Mouse (Mus musculus): Measurements from ENCODE around the gene Man1b1. TPM values are rescaled to one million over a fixed set of nuclear protein-coding genes. Genes with fewer than 3 reads are reported as not detected.
A peak's percentile ranks its signal among the peaks of the same experiment; 100 is the strongest.

The Man1b1 gene
- polyA plus RNA-seq, 1 experiment from 2014 or later, result 43.5 TPM

DNA sequence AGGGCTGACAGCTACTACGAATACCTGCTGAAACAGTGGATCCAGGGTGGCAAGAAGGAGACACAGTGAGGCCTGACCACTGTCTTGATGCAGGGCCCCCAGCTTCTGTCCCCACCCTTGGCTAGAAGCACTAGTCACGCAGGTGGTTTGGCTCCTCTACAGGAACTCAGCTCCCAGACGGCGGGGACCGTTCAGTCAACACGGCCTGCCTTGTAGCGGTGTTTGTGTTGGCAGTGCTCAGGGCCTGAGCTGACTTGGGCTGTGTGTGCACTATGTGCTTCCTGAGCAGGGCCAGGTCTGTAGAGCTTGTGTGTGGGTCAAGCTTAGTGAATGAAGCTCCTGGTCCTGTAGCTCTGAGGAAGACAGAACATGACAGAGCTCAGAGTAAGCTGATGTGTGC is 16.0 kb downstream of the Man1b1 start:
- H3K27me3 ChIP-seq (replicated peaks), result no peaks in the 10 kb centered on the region
- H3K4me2 ChIP-seq, result no peak overlapping the region
- 92% methylated on average over 7 of the region's 7 CpGs for WGBS
- no peaks in the 10 kb centered on the region for H3K4me1 ChIP-seq
- no peak overlapping the region for H3K27ac ChIP-seq (replicated peaks)
- no peaks in the 10 kb centered on the region for H3K9me3 ChIP-seq (replicated peaks)
- ATAC-seq (ENCODE audit: low FRiP score), result no peak
- H3K9ac ChIP-seq (replicated peaks), result no peak overlapping the region
- H3K4me3 ChIP-seq (replicated peaks), result no peak overlapping the region
- H3K36me3 ChIP-seq, result peaks cover 95% of the 10 kb centered on the region

DNA sequence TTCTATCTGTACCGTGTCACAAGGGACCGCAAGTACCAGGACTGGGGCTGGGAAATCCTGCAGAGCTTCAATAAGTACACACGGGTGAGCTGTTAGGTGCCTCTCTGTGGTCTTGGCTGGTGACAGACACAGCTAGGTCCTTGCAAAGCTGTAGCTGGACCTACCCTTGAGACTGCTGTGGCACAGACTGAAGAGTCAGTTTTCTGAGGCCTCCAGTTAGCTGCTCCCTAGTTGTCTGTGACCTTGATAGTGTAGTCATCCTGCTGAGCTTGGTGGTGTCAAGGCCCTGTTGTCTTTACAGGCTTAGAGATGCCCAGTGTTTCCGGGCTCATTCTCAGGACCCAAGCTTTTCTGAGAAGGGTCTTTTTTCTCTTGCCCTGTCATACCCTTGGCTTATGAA is 17.4 kb downstream of the Man1b1 start:
- Histone ChIP-seq H3K36me3 (peaks cover 89% of the 10 kb centered on the region), H3K27me3 (replicated peaks) (no peaks in the 10 kb centered on the region), H3K27ac (replicated peaks) (no peak overlapping the region), H3K9me3 (replicated peaks) (no peaks in the 10 kb centered on the region), H3K4me1 (0 out of 2 replicates have a peak, but pooled peaks cover 2% of the 10 kb centered on the region), H3K4me3 (replicated peaks) (no peak overlapping the region), H3K4me2 (no peak overlapping the region), H3K9ac (replicated peaks) (no peak overlapping the region)
- ATAC-seq (ENCODE audit: low FRiP score), result no peak
- WGBS, result 98% methylated on average over 4 of the region's 4 CpGs

DNA sequence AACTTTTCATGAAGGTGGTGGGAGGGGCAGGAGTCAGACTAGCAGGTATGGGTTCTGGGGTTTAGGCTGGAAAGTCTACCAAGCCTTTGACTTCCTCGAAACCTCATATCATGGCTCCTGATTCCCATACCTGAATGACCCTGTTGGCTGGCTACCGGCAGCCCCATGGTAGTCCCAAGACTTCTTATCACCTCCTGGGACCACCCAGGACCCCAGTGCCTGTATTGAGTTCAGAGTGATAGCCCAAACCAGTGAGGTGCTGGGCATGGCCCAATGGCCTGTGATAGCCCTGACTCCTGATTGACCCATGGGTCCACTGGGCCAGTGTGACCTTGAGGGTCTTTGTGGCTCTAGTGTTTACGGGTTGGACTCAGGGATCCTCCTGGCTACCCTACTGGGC is 18.6 kb downstream of the Man1b1 start:
- no peak for ATAC-seq (ENCODE audit: low FRiP score)
- Histone ChIP-seq H3K27me3 (replicated peaks) (no peaks in the 10 kb centered on the region), H3K4me3 (replicated peaks) (no peak overlapping the region), H3K9me3 (replicated peaks) (no peaks in the 10 kb centered on the region), H3K4me2 (no peak overlapping the region), H3K9ac (replicated peaks) (no peak overlapping the region), H3K27ac (replicated peaks) (no peak overlapping the region), H3K4me1 (peaks cover 14% of the 10 kb centered on the region), H3K36me3 (peaks cover 77% of the 10 kb centered on the region)
- WGBS, result 97% methylated on average over 3 of the region's 3 CpGs

DNA sequence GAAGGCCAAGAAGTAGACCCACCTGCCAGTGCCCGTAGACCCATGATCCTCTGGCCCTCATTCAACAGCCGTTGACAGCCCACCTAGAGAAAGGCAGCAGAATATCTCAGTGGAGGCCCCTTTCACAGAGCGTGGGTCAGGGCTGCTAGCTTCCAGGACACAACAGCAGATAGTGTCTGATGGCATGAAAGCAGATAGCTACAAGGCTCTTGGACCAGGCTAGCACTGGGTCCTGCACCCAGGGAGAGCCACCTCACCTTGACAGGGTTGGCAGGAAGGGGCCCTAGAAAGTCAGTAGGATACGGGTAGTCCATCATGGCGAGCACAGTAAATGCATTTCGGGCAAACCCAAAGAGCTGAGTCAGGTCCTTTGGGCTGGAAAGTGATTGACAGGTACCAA is 22.1 kb downstream of the Man1b1 start:
- Histone ChIP-seq H3K27ac (replicated peaks) (no peak overlapping the region), H3K27me3 (replicated peaks) (no peaks in the 10 kb centered on the region), H3K4me1 (peaks cover 29% of the 10 kb centered on the region), H3K4me2 (no peak overlapping the region), H3K4me3 (replicated peaks) (no peak overlapping the region), H3K9ac (replicated peaks) (no peak overlapping the region), H3K36me3 (peaks cover 45% of the 10 kb centered on the region), H3K9me3 (replicated peaks) (no peaks in the 10 kb centered on the region)
- no peak for ATAC-seq (ENCODE audit: low FRiP score)
- 92% methylated on average over 6 of the region's 6 CpGs for WGBS

DNA sequence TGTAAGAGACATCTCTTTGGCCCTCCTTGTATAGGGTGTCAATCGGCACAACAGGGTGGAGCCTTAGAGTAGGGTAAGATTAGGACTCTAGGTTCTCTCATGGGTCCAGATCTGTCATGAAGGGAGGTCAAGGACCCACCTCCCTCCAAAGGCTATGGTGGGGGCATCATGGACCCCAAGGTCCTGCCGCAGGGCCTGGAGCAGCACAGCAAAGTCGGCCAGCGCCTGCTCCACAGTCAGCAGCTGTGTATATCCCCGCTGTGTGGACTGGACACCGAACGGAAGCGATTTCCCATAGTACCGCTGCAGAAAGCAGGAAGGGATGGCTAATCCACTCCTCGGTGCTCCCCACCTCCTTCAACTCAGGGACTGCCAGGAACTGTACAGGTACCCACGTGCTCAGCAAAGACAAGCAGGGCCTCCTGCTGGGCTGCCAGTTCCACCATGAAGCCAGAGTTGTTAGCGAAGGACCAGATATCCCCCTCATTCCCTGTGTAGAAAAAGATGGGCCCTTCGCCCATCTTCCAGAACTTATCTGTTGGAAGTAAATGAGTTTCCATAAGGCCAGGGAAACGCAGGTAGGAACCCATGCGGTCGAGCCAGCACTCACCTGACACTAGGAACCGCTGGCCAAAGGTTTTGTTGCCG is 23.4 kb downstream of the Man1b1 start:
- peaks cover 29% of the 10 kb centered on the region for H3K4me1 ChIP-seq
- H3K36me3 ChIP-seq, result peaks cover 31% of the 10 kb centered on the region
- no peaks in the 10 kb centered on the region for H3K27me3 ChIP-seq (replicated peaks)
- H3K9me3 ChIP-seq (replicated peaks), result no peaks in the 10 kb centered on the region
- H3K4me3 ChIP-seq (replicated peaks), result peak overlapping the region; percentile 57
- H3K9ac ChIP-seq (replicated peaks), result peak overlapping the region; percentile 59
- 37% methylated on average over 18 of the region's 18 CpGs for WGBS
- ATAC-seq (ENCODE audit: low FRiP score), result peak; percentile 16; the same call in 1 of the 2 replicates
- no peak overlapping the region for H3K27ac ChIP-seq (replicated peaks)
- peak overlapping the region; percentile 94 for H3K4me2 ChIP-seq

DNA sequence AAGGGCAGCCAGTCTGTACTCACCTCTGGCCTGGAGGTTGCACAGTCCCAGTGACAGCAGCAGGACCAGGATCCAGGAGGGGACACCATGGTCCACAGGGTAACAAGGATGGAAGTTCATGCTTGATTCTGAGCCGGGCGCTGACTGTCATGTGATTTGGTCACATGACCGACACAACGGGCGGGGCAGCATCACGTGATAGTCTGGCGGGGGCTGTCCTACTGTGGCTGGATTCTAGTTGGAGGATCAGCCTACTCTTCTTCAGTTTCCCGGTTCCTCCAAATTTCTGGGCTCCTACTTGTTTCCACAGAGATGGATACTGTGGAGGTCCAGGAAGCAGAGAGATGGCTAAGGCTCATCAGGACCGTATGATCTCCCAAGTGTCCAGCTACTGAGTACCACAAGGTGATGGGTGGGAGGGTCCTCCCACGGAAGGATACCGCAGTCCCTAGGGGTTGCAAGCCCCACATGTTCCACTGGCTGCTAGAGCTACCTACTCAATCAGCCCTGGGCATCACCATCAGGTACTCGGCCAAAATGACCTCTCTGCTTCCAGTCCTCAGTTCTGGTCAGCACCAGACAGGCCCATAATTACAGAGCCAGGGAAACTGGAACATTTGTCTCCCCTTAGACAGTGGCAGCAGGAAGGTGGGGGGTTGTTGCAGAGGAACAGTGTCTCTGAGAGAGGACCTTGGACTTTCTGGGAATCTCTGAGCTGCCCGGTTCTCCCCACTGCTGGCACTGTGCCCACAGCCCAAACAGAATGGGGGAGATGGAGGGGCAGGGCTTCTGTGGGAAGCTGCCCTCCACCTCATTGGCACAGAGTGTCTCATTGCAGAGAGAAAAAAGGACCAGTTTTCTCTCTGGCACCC is 24.3 kb downstream of the Man1b1 start, which contains the start of gene Dpp7:
Dpp7 (minus strand) TSS at position 152 of the 872 bp plus-strand sequence.
- Histone ChIP-seq H3K4me3 (replicated peaks) (peak within 1 kb of the TSS; percentile 57), H3K9me3 (replicated peaks) (no peaks in the 10 kb centered on the region), H3K4me1 (peaks cover 29% of the 10 kb centered on the region), H3K27ac (replicated peaks) (peak within 1 kb of the TSS; percentile 45; the same call in 1 of the 2 replicates), H3K27me3 (replicated peaks) (no peaks in the 10 kb centered on the region), H3K4me2 (peak within 1 kb of the TSS; percentile 94), H3K36me3 (peaks cover 23% of the 10 kb centered on the region), H3K9ac (replicated peaks) (peak within 1 kb of the TSS; percentile 59)
- WGBS, result 5% methylated on average over 13 of the region's 13 CpGs
- ATAC-seq (ENCODE audit: low FRiP score), result peak; percentile 88

DNA sequence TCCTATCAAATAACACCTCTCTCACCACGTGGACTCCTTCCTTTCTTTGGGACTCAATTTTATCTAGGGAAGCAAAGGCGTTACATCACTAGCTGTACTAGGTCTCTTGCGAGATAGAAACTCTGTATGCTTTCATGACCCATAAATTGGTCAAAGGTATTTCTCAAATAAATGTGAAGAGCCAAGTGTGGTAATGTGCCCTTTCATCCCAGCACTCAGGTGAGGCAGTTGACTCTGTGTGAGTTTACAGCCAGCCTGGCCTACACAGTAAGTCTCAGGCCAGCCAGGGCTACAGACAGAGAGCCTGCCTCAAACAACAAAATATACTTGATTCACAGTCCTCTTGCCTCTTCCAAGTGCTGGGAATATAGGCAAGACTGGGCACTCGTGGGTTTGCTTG is 27.7 kb downstream of the Man1b1 start:
- peaks cover 28% of the 10 kb centered on the region for H3K4me1 ChIP-seq
- H3K36me3 ChIP-seq, result no peaks in the 10 kb centered on the region
- H3K27me3 ChIP-seq (replicated peaks), result peaks cover 17% of the 10 kb centered on the region
- no peak overlapping the region for H3K4me2 ChIP-seq
- no peak overlapping the region for H3K27ac ChIP-seq (replicated peaks)
- no peaks in the 10 kb centered on the region for H3K9me3 ChIP-seq (replicated peaks)
- 88% methylated on average over 4 of the region's 4 CpGs for WGBS
- H3K4me3 ChIP-seq (replicated peaks), result no peak overlapping the region
- ATAC-seq (ENCODE audit: low FRiP score), result no peak
- no peak overlapping the region for H3K9ac ChIP-seq (replicated peaks)

DNA sequence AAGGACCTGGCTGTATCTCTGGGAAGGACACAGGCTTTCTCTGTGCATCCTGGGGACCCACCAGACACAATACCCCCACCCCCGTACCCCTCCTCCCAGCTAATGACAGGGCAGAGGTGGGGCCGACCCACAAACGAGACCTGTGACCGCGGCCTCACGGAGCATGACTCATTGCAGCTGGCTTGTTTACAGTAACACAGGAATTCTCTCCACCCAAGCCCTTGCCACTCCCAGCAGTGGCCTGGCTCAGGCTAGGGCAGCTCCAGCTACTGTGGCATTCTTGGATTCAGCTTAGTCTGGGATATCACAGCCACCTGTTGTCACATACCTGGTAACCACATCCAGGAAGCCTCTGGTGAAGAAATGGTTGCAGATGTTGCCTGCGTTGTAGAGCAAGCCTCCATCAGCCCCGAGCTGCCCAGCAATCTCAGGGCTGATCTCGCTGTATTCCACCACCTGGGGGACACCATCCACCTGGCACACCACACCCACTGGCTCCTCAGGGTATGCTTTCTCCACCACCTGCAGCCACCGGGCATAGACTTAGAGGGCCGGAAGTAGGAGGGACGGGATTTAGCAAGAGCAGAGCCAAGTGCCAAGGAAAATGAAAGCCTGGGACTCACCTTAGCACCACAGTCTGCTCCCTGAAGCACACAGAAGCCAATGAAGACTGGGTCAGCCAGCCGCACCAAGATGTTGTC is 31.5 kb downstream of the Man1b1 start:
- WGBS, result 56% methylated on average over 13 of the region's 13 CpGs
- ATAC-seq (ENCODE audit: low FRiP score), result no peak

DNA sequence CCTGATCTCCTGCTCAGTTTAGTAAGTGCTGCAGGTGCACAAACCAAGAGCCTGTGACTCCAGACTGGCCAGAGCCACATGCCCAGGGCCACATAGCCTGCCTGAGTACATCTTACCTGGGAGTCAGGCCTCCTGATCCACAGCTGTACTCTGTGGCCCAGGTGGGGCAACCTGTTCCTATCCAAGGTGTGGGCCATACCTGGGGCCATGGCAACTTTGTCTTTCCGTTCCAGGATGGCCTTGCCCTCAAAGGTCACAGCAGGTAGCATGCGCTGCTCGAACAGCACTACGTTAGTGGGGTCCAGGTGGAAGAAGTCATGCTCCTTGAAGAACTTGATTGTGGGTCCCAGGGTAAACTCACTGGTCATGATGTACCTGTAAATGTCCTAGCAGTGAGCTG is 32.2 kb downstream of the Man1b1 start:
- 88% methylated on average over 4 of the region's 4 CpGs for WGBS
- H3K4me1 ChIP-seq, result peaks cover 14% of the 10 kb centered on the region
- H3K9ac ChIP-seq (replicated peaks), result 0 out of 2 replicates have a peak overlapping the region, but pooled peaks have one; percentile 64
- H3K9me3 ChIP-seq (replicated peaks), result no peaks in the 10 kb centered on the region
- H3K36me3 ChIP-seq, result no peaks in the 10 kb centered on the region
- H3K4me2 ChIP-seq, result peak overlapping the region; percentile 99
- peaks cover 35% of the 10 kb centered on the region for H3K27me3 ChIP-seq (replicated peaks)
- ATAC-seq (ENCODE audit: low FRiP score), result no peak
- H3K27ac ChIP-seq (replicated peaks), result no peak overlapping the region
- H3K4me3 ChIP-seq (replicated peaks), result 0 out of 2 replicates have a peak overlapping the region, but pooled peaks have one; percentile 57

More for the DNA sequence above, 31.5 kb downstream of the Man1b1 start:
- Histone ChIP-seq H3K4me2 (no peak overlapping the region), H3K4me3 (replicated peaks) (no peak overlapping the region), H3K36me3 (no peaks in the 10 kb centered on the region), H3K9me3 (replicated peaks) (no peaks in the 10 kb centered on the region), H3K27ac (replicated peaks) (no peak overlapping the region), H3K4me1 (peaks cover 14% of the 10 kb centered on the region), H3K9ac (replicated peaks) (no peak overlapping the region), H3K27me3 (replicated peaks) (peaks cover 35% of the 10 kb centered on the region)

DNA sequence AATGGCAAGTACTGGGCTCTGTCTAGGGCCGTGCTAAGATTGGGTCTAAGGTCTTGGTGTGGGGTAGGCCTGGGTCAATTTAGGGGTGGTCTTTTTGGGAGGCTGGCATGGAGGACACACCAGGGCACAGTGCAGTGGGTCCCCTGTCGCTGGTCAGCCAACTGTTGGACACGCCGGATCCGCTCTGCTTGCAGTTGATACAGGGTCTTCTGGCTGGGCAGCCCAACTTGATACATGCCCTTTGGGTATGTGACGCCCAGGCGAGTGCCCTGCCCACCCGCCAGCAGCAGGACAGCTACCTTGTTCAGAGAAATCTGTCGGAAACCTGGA is 32.6 kb downstream of the Man1b1 start:
- H3K9ac ChIP-seq (replicated peaks), result peak overlapping the region; percentile 64
- H3K9me3 ChIP-seq (replicated peaks), result no peaks in the 10 kb centered on the region
- no peaks in the 10 kb centered on the region for H3K36me3 ChIP-seq
- H3K27me3 ChIP-seq (replicated peaks), result peaks cover 35% of the 10 kb centered on the region
- peak overlapping the region; percentile 99 for H3K4me2 ChIP-seq
- H3K27ac ChIP-seq (replicated peaks), result no peak overlapping the region
- ATAC-seq (ENCODE audit: low FRiP score), result no peak
- H3K4me1 ChIP-seq, result peaks cover 14% of the 10 kb centered on the region
- WGBS, result 34% methylated on average over 9 of the region's 9 CpGs
- peak overlapping the region; percentile 57 for H3K4me3 ChIP-seq (replicated peaks)

DNA sequence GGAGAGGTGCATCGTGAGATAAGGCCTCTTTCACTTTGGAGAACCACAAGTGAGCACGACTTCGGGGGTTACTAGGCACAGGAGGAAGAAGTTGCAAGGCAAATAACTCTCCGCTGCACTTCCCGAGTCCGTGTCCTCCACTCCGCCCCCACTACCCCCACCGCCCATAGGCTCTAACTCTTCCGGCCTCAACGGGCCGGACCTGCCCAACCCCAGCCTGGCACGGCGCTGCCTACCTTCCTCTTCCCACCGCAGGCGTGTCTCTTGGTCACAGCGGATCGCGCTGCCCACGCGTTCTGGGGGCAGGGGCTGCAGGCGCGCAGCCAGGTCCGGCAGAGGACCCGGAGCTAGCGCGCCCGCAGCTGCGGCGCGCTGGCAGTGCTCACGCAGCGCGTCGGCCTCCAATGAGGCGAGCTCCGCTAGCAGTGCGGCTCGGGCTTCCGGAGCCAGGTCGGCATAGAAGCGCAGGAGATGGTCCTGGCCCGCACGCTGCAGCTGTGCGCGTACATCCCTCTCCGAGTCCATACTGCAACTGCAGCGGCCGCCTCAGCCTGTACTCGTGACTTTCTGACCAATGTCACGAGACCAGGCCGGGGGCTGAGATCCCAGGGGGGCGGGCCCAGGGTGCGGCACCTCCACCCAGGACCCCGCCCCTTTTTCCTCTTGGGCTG is 33.1 kb downstream of the Man1b1 start, which contains the start of gene Uap1l1:
Uap1l1 (minus strand) TSS at position 592 of the 671 bp plus-strand sequence.
- no peaks in the 10 kb centered on the region for H3K36me3 ChIP-seq
- H3K9ac ChIP-seq (replicated peaks), result peak within 1 kb of the TSS; percentile 64
- no peaks in the 10 kb centered on the region for H3K9me3 ChIP-seq (replicated peaks)
- ATAC-seq (ENCODE audit: low FRiP score), result peak; percentile 79
- 0% methylated on average over 53 of the region's 54 CpGs for WGBS
- H3K4me2 ChIP-seq, result peak within 1 kb of the TSS; percentile 99
- H3K4me1 ChIP-seq, result peaks cover 14% of the 10 kb centered on the region
- peaks cover 35% of the 10 kb centered on the region for H3K27me3 ChIP-seq (replicated peaks)
- peak within 1 kb of the TSS; percentile 46; the same call in 1 of the 2 replicates for H3K27ac ChIP-seq (replicated peaks)
- H3K4me3 ChIP-seq (replicated peaks), result peak within 1 kb of the TSS; percentile 57
